Mouse (Mus musculus): ENCODE data around the gene Abcc9. TPM values are rescaled to one million over a fixed set of nuclear protein-coding genes. Genes with fewer than 3 reads are reported as not detected.

Abcc9 gene
- polyA plus RNA-seq, 1 experiment from 2014 or later: 4.4 TPM

- Histone ChIP-seq H3K27ac (replicated peaks; ENCODE audit: low read depth, low read length) (no peak overlapping the region), H3K36me3 (ENCODE audit: control insufficient read depth, insufficient read depth, low read length) (no peaks in the 10 kb centered on the region), H3K27me3 (ENCODE audit: control insufficient read depth, insufficient read depth, low read length) (no peaks in the 10 kb centered on the region), H3K4me3 (replicated peaks; ENCODE audit: low read depth, low read length) (no peak overlapping the region), H3K9me3 (ENCODE audit: control insufficient read depth, low read length) (no peaks in the 10 kb centered on the region), H3K4me2 (ENCODE audit: low read length) (no peak overlapping the region), H3K4me1 (ENCODE audit: control insufficient read depth, insufficient read depth, low read length) (no peaks in the 10 kb centered on the region), H3K9ac (replicated peaks; ENCODE audit: low read length) (no peak overlapping the region)
- DNase-seq (no peak), ATAC-seq (ENCODE audit: low FRiP score, low TSS enrichment) (no peak)
- WGBS: 89% methylated on average over 6 of the region's 6 CpGs
Measured at GRCm38 (mm10) chr6:142738637-142739036, 36.5 kb upstream of the Abcc9 start.

GRCm38 (mm10) chr6:142738225-142738624 lies 36.1 kb upstream of the Abcc9 start:
- no peak overlapping the region for H3K9ac ChIP-seq (replicated peaks; ENCODE audit: low read length)

GRCm38 (mm10) chr6:142735302-142736005 lies 33.3 kb upstream of the Abcc9 start:
- 46% methylated on average over 8 of the region's 8 CpGs for WGBS
- no peaks in the 10 kb centered on the region for H3K36me3 ChIP-seq (ENCODE audit: control insufficient read depth, insufficient read depth, low read length)
- peak; percentile 37; the same call in 1 of the 2 replicates for ATAC-seq (ENCODE audit: low FRiP score, low TSS enrichment)
- H3K27me3 ChIP-seq (ENCODE audit: control insufficient read depth, insufficient read depth, low read length): no peaks in the 10 kb centered on the region
- no peak overlapping the region for H3K9ac ChIP-seq (replicated peaks; ENCODE audit: low read length)
- H3K4me3 ChIP-seq (replicated peaks; ENCODE audit: low read depth, low read length): no peak overlapping the region
- DNase-seq: peak; percentile 87
- H3K27ac ChIP-seq (replicated peaks; ENCODE audit: low read depth, low read length): no peak overlapping the region
- H3K4me2 ChIP-seq (ENCODE audit: low read length): no peak overlapping the region
- H3K4me1 ChIP-seq (ENCODE audit: control insufficient read depth, insufficient read depth, low read length): no peaks in the 10 kb centered on the region
- no peaks in the 10 kb centered on the region for H3K9me3 ChIP-seq (ENCODE audit: control insufficient read depth, low read length)

More at GRCm38 (mm10) chr6:142738225-142738624, 36.1 kb upstream of the Abcc9 start:
- WGBS: 90% methylated on average over 2 of the region's 2 CpGs
- Histone ChIP-seq H3K36me3 (ENCODE audit: control insufficient read depth, insufficient read depth, low read length) (no peaks in the 10 kb centered on the region), H3K9me3 (ENCODE audit: control insufficient read depth, low read length) (no peaks in the 10 kb centered on the region), H3K4me1 (ENCODE audit: control insufficient read depth, insufficient read depth, low read length) (no peaks in the 10 kb centered on the region), H3K27ac (replicated peaks; ENCODE audit: low read depth, low read length) (no peak overlapping the region), H3K4me3 (replicated peaks; ENCODE audit: low read depth, low read length) (no peak overlapping the region), H3K4me2 (ENCODE audit: low read length) (no peak overlapping the region), H3K27me3 (ENCODE audit: control insufficient read depth, insufficient read depth, low read length) (no peaks in the 10 kb centered on the region)
- DNase-seq (no peak), ATAC-seq (ENCODE audit: low FRiP score, low TSS enrichment) (no peak)

- Histone ChIP-seq H3K27me3 (ENCODE audit: control insufficient read depth, insufficient read depth, low read length) (no peaks in the 10 kb centered on the region), H3K4me2 (ENCODE audit: low read length) (no peak overlapping the region), H3K36me3 (ENCODE audit: control insufficient read depth, insufficient read depth, low read length) (no peaks in the 10 kb centered on the region), H3K9ac (replicated peaks; ENCODE audit: low read length) (no peak overlapping the region), H3K4me1 (ENCODE audit: control insufficient read depth, insufficient read depth, low read length) (no peaks in the 10 kb centered on the region), H3K4me3 (replicated peaks; ENCODE audit: low read depth, low read length) (no peak overlapping the region), H3K9me3 (ENCODE audit: control insufficient read depth, low read length) (no peaks in the 10 kb centered on the region), H3K27ac (replicated peaks; ENCODE audit: low read depth, low read length) (no peak overlapping the region)
- 75% methylated on average over 14 of the region's 14 CpGs for WGBS
- ATAC-seq (ENCODE audit: low FRiP score, low TSS enrichment): no peak
- no peak for DNase-seq
Measured at GRCm38 (mm10) chr6:142732567-142733290, 30.6 kb upstream of the Abcc9 start.

- H3K4me2 ChIP-seq (ENCODE audit: low read length): no peak overlapping the region
- 91% methylated on average over 4 of the region's 4 CpGs for WGBS
- no peaks in the 10 kb centered on the region for H3K27me3 ChIP-seq (ENCODE audit: control insufficient read depth, insufficient read depth, low read length)
- H3K9ac ChIP-seq (replicated peaks; ENCODE audit: low read length): no peak overlapping the region
- H3K4me3 ChIP-seq (replicated peaks; ENCODE audit: low read depth, low read length): no peak overlapping the region
- H3K27ac ChIP-seq (replicated peaks; ENCODE audit: low read depth, low read length): no peak overlapping the region
- no peak for DNase-seq
- H3K4me1 ChIP-seq (ENCODE audit: control insufficient read depth, insufficient read depth, low read length): no peaks in the 10 kb centered on the region
- no peaks in the 10 kb centered on the region for H3K36me3 ChIP-seq (ENCODE audit: control insufficient read depth, insufficient read depth, low read length)
- no peak for ATAC-seq (ENCODE audit: low FRiP score, low TSS enrichment)
- H3K9me3 ChIP-seq (ENCODE audit: control insufficient read depth, low read length): no peaks in the 10 kb centered on the region
Measured at GRCm38 (mm10) chr6:142726032-142726431, 23.9 kb upstream of the Abcc9 start.

GRCm38 (mm10) chr6:142721731-142722130 lies 19.6 kb upstream of the Abcc9 start:
- no peaks in the 10 kb centered on the region for H3K4me1 ChIP-seq (ENCODE audit: control insufficient read depth, insufficient read depth, low read length)
- no peak for ATAC-seq (ENCODE audit: low FRiP score, low TSS enrichment)
- WGBS: 95% methylated on average over 8 of the region's 8 CpGs
- H3K4me2 ChIP-seq (ENCODE audit: low read length): no peak overlapping the region
- no peak for DNase-seq
- no peak overlapping the region for H3K27ac ChIP-seq (replicated peaks; ENCODE audit: low read depth, low read length)
- H3K36me3 ChIP-seq (ENCODE audit: control insufficient read depth, insufficient read depth, low read length): no peaks in the 10 kb centered on the region
- H3K9me3 ChIP-seq (ENCODE audit: control insufficient read depth, low read length): no peaks in the 10 kb centered on the region
- H3K4me3 ChIP-seq (replicated peaks; ENCODE audit: low read depth, low read length): no peak overlapping the region
- no peak overlapping the region for H3K9ac ChIP-seq (replicated peaks; ENCODE audit: low read length)
- no peaks in the 10 kb centered on the region for H3K27me3 ChIP-seq (ENCODE audit: control insufficient read depth, insufficient read depth, low read length)

- H3K27me3 ChIP-seq (ENCODE audit: control insufficient read depth, insufficient read depth, low read length): no peaks in the 10 kb centered on the region
- H3K4me1 ChIP-seq (ENCODE audit: control insufficient read depth, insufficient read depth, low read length): no peaks in the 10 kb centered on the region
- H3K9me3 ChIP-seq (ENCODE audit: control insufficient read depth, low read length): no peaks in the 10 kb centered on the region
- no peak for DNase-seq
- no peak overlapping the region for H3K9ac ChIP-seq (replicated peaks; ENCODE audit: low read length)
- H3K36me3 ChIP-seq (ENCODE audit: control insufficient read depth, insufficient read depth, low read length): no peaks in the 10 kb centered on the region
- ATAC-seq (ENCODE audit: low FRiP score, low TSS enrichment): no peak
- 73% methylated on average over 6 of the region's 6 CpGs for WGBS
- H3K27ac ChIP-seq (replicated peaks; ENCODE audit: low read depth, low read length): no peak overlapping the region
- no peak overlapping the region for H3K4me3 ChIP-seq (replicated peaks; ENCODE audit: low read depth, low read length)
- H3K4me2 ChIP-seq (ENCODE audit: low read length): no peak overlapping the region
Measured at GRCm38 (mm10) chr6:142720641-142721040, 18.5 kb upstream of the Abcc9 start.

- ATAC-seq (ENCODE audit: low FRiP score, low TSS enrichment) (no peak), DNase-seq (no peak)
- 78% methylated on average over 7 of the region's 7 CpGs for WGBS
- H3K9ac ChIP-seq (replicated peaks; ENCODE audit: low read length): no peak overlapping the region
- no peak overlapping the region for H3K27ac ChIP-seq (replicated peaks; ENCODE audit: low read depth, low read length)
- no peaks in the 10 kb centered on the region for H3K9me3 ChIP-seq (ENCODE audit: control insufficient read depth, low read length)
- no peak overlapping the region for H3K4me2 ChIP-seq (ENCODE audit: low read length)
- no peaks in the 10 kb centered on the region for H3K4me1 ChIP-seq (ENCODE audit: control insufficient read depth, insufficient read depth, low read length)
- no peaks in the 10 kb centered on the region for H3K27me3 ChIP-seq (ENCODE audit: control insufficient read depth, insufficient read depth, low read length)
- H3K4me3 ChIP-seq (replicated peaks; ENCODE audit: low read depth, low read length): no peak overlapping the region
- H3K36me3 ChIP-seq (ENCODE audit: control insufficient read depth, insufficient read depth, low read length): no peaks in the 10 kb centered on the region
Measured at GRCm38 (mm10) chr6:142718167-142718566, 16.1 kb upstream of the Abcc9 start.

- no peaks in the 10 kb centered on the region for H3K9me3 ChIP-seq (ENCODE audit: control insufficient read depth, low read length)
- no peak overlapping the region for H3K4me3 ChIP-seq (replicated peaks; ENCODE audit: low read depth, low read length)
- DNase-seq (no peak), ATAC-seq (ENCODE audit: low FRiP score, low TSS enrichment) (no peak)
- no peaks in the 10 kb centered on the region for H3K36me3 ChIP-seq (ENCODE audit: control insufficient read depth, insufficient read depth, low read length)
- H3K27me3 ChIP-seq (ENCODE audit: control insufficient read depth, insufficient read depth, low read length): no peaks in the 10 kb centered on the region
- H3K4me1 ChIP-seq (ENCODE audit: control insufficient read depth, insufficient read depth, low read length): no peaks in the 10 kb centered on the region
- no peak overlapping the region for H3K9ac ChIP-seq (replicated peaks; ENCODE audit: low read length)
- WGBS: 76% methylated on average over 4 of the region's 4 CpGs
- H3K4me2 ChIP-seq (ENCODE audit: low read length): no peak overlapping the region
- no peak overlapping the region for H3K27ac ChIP-seq (replicated peaks; ENCODE audit: low read depth, low read length)
Measured at GRCm38 (mm10) chr6:142717186-142717585, 15.1 kb upstream of the Abcc9 start.

All from midbrain, embryonic 14.5 days (tissue).